Mouse (Mus musculus) adrenal gland, adult (tissue): Measurements from ENCODE around the gene Kcnma1.
A peak's percentile ranks its signal among the peaks of the same experiment; 100 is the strongest.

Experiments
- DNase-seq, 2 experiments: peaks; one replicate each; pipeline ENCODE4 v3.0.0; 2022 to 2023; ENCODE audit warnings: low spot score in 1 of 2; ENCODE audit not compliant: inconsistent age in 2 of 2

Kcnma1 gene

DNA sequence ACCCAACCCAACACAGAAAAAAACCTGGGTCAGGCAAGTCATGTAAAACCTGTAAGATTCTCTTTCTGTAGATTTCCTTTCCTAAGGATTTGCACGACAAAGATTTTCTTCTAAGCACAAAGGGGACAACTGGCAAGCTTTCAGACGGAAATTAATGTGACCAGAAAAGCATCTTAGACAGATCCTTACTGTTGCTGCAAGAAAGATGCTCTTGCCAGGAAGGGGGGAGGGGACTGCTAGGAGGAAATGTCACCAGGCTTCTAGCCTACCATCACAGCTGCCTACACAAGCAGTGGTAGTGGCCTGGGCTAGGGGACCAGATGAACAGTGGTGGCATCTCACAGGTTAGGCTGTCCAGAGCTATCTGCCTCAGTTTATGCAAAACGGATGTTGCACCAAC, 308.6 kb downstream of the Kcnma1 start:
- DNase-seq: no peak

GRCm38 (mm10) chr14:23704303-23704702, 310.0 kb downstream of the Kcnma1 start:
- DNase-seq: no peak

- DNase-seq: no peak
Observed at GRCm38 (mm10) chr14:23696341-23696740, 317.9 kb downstream of the Kcnma1 start.

DNA sequence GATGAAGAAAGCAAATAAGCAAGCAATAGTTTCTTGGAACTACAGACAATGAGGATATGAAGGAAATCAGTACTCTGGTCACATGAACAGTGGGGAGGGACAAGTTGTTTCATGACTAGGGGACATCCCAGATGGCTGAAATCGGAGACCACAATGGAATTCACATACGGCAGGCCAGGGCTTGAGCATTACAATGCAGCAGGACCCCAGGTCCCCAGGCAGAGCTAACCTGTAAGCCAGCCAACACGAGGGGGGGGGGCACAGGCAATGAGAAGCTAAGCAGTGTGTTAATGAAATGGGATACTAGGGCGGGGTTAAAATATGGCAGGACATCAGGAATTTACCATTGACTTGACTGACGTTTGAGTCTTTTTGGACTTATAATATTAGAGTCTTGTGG, 324.6 kb downstream of the Kcnma1 start:
- DNase-seq: no peak

GRCm38 (mm10) chr14:23688513-23688912, 325.8 kb downstream of the Kcnma1 start:
- DNase-seq: no peak

DNA sequence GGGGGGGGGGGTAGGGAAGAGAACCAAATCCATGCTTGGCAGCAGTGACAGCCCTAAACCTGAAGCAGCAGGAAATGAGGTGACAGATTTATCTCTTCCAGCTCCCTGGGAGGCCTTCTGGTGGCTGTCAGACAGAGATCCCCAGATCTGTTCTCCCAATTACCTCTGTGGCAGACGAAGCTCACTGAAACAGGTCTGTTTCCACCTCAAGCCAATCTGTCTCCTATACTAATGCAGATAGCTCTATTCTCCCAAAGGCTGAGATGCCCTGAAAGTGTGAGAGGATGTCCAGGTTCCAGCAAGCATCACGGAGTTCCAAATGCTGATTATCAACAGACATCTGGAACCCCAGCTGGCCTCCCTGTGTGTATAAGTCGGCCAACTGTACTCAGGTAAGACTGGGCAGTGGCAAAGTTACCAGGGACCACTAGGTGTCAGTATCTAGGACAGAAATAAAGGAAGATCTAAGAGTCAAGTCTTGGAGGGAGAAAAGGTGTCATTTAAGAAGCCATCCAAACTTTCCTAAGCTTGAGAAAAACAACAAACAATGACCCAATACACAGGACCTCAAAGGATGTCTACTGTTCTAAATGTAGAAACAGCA, 329.7 kb downstream of the Kcnma1 start:
- DNase-seq: peak in 1 of 2 experiments; percentile 60

- DNase-seq: no peak
Observed at GRCm38 (mm10) chr14:23682758-23683157, 331.5 kb downstream of the Kcnma1 start.

DNA sequence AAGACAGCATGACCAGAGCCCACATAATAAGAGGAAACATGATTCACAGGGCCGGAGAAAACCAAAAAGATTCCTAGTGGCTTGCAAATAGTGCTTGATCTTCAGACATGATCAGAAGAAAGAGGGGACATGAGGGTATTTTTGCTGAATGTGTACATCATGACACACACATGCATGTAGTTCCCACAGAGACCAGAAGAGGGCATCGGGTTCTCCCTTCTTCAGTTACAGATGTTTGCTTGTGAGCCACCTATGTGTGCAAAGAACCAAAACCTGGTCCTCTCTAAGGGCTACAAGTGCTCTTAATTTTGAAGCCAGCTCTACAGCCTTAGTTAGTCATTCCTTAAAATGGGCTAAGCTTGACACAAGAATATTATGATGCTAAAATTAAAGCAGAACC, 334.9 kb downstream of the Kcnma1 start:
- DNase-seq: peak in 1 of 2 experiments; percentile 67

- DNase-seq: no peak
Observed at GRCm38 (mm10) chr14:23666420-23666819, 347.9 kb downstream of the Kcnma1 start.

- DNase-seq: no peak
Observed at GRCm38 (mm10) chr14:23651682-23652081, 362.6 kb downstream of the Kcnma1 start.

DNA sequence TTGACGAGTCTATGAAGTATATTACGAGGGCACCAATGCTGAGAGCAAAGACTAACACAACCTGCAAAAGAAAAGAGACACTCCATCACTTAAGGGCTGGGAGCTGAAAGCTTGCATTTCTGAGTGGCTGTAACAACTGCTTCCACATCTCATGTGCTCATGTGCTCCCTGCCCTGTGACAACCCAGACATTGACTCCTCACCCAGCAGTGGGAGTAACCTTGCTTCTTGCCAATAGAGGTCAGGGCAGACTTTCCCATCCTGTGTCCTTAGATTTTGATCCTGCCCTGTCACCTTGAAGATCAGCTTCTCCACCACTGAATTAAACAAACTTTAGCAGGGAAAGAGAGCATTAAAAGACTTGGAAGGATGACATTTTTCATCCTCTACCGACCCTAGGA, 364.2 kb downstream of the Kcnma1 start:
- peak; percentile 51 to 81 for DNase-seq

GRCm38 (mm10) chr14:23645361-23646063, 368.8 kb downstream of the Kcnma1 start:
- DNase-seq: peak; percentile 57 to 92

- peak; percentile 68 to 79 for DNase-seq
Observed at GRCm38 (mm10) chr14:23643162-23643561, 371.1 kb downstream of the Kcnma1 start.

DNA sequence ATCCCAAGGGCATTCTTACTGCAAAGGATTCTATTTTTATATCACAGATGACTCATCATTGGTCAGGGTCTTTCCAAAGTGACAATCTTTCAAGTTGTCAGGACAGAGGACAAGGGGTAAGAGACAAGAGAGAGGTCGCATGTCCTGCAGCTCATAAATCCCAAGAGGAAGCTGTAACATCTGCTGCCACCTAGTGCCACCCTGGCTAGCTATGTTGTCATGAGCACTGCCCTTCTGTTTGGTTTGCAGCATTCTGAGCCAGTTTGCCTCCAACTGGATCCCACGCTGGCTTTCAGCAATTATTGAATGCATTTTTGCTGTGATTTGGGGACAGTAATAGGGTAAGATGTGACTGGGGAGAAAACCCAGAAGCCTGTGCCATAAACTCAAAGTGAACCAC, 373.6 kb downstream of the Kcnma1 start:
- DNase-seq: peak; percentile 65 to 83

- DNase-seq: no peak
Observed at GRCm38 (mm10) chr14:23638078-23638695, 376.1 kb downstream of the Kcnma1 start.

DNA sequence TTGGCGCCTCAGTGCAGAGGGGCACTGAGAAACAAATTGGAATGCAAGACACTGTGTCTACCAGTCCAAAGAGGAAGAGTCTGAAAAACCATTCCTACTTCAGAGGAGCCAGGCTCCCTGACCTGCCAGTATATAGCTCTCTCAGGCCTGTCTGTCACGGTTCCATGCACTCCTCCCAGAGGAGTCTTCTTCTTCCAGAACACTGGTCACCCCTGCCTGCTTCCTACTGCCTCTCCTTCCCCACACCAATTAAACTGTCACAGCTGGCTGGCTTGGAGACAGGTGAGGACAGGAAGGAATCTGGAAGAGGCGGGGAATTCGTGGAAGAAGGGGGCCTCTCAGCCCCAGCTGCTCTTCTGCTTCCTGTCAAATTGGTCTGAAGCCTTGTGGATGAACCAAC, 378.4 kb downstream of the Kcnma1 start:
- no peak for DNase-seq

DNA sequence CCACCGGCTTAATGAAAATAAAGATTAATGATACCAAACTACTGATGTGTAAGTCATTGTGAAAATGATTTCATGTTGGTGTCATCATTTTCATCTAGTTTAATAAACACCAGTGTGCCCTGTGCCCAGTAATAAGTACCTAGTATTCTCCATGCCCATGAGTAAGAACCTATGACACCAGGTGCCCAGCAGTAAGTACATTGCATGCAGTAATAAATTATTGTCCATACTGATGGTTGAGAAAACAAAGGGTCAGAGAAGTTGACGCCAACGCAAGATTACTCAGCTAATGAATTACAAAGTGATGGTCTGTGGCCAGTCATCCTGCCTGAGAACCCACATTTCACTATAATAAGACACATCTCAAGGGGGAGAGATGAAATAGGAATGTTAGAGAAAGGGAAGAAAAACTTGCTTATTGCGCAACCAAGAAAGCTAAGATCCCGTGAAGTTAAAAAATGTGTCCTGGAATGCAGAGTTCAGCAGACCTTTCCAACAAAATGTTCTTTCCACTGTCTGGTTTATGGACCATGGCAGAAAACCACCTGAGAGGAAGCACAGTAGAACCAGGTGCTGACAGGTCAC, 381.2 kb downstream of the Kcnma1 start:
- DNase-seq: no peak

GRCm38 (mm10) chr14:23626925-23627324, 387.4 kb downstream of the Kcnma1 start:
- no peak for DNase-seq

- DNase-seq: no peak
Observed at GRCm38 (mm10) chr14:23626114-23626513, 388.2 kb downstream of the Kcnma1 start.

- DNase-seq: no peak
Observed at GRCm38 (mm10) chr14:23625436-23625835, 388.9 kb downstream of the Kcnma1 start.

GRCm38 (mm10) chr14:23624455-23624854, 389.8 kb downstream of the Kcnma1 start:
- DNase-seq: no peak

- DNase-seq: no peak
Observed at GRCm38 (mm10) chr14:23620685-23621084, 393.6 kb downstream of the Kcnma1 start.
